Mouse (Mus musculus): ENCODE measurements around the gene Trip4. TPM values are rescaled to one million over a fixed set of nuclear protein-coding genes. Genes with fewer than 3 reads are reported as not detected.
"Not testable (repeated sequence)": the region's sequence is repeated elsewhere in the genome, so short reads cannot be mapped to it uniquely, and the experiment has no call there.

The Trip4 gene
- polyA plus RNA-seq, 1 experiment from 2014 or later, result 20.4 TPM

GRCm38 (mm10) chr9:65786885-65787787, 121.5 kb downstream of the Trip4 start:
- 29% methylated on average over 8 of the region's 8 CpGs for WGBS
- H3K9me3 ChIP-seq (replicated peaks; ENCODE audit: low read length), result no peaks in the 10 kb centered on the region
- peak; percentile 72 for DNase-seq (ENCODE audit: low spot score)

GRCm38 (mm10) chr9:65785772-65786368, 122.7 kb downstream of the Trip4 start:
- no peak for TF ChIP-seq CTCF (IDR thresholded peaks at IDR 0.05; ENCODE audit: low read depth)
- Histone ChIP-seq H3K9ac (ENCODE audit: low read depth, low read length) (no peak overlapping the region), H3K27ac (no peak overlapping the region), H3K36me3 (ENCODE audit: insufficient read depth, low read length) (no peaks in the 10 kb centered on the region), H3K4me1 (replicated peaks; ENCODE audit: insufficient read depth, low read length) (0 out of 2 replicates have a peak, but pooled peaks cover 8% of the 10 kb centered on the region), H3K4me3 (replicated peaks; ENCODE audit: low read depth, low read length) (no peak overlapping the region), H3K9me3 (replicated peaks; ENCODE audit: low read length) (no peaks in the 10 kb centered on the region), H3K4me2 (ENCODE audit: low read length) (no peak overlapping the region), H3K27me3 (ENCODE audit: insufficient read depth, low read length) (no peaks in the 10 kb centered on the region)
- WGBS, result 86% methylated on average over 4 of the region's 4 CpGs
- DNase-seq (ENCODE audit: low spot score), result no peak
- no peak for ATAC-seq (replicated peaks; ENCODE audit: low FRiP score, low read depth)

More at GRCm38 (mm10) chr9:65786885-65787787, 121.5 kb downstream of the Trip4 start:
- Histone ChIP-seq H3K4me3 (replicated peaks; ENCODE audit: low read depth, low read length) (no peak overlapping the region), H3K27ac (peak overlapping the region; percentile 55), H3K4me1 (replicated peaks; ENCODE audit: insufficient read depth, low read length) (0 out of 2 replicates have a peak, but pooled peaks cover 10% of the 10 kb centered on the region), H3K36me3 (ENCODE audit: insufficient read depth, low read length) (no peaks in the 10 kb centered on the region), H3K4me2 (ENCODE audit: low read length) (no peak overlapping the region), H3K27me3 (ENCODE audit: insufficient read depth, low read length) (no peaks in the 10 kb centered on the region), H3K9ac (ENCODE audit: low read depth, low read length) (no peak overlapping the region)
- ATAC-seq (replicated peaks; ENCODE audit: low FRiP score, low read depth), result peak; percentile 93
- no peak for TF ChIP-seq CTCF (IDR thresholded peaks at IDR 0.05; ENCODE audit: low read depth)

GRCm38 (mm10) chr9:65779619-65780018, 129.0 kb downstream of the Trip4 start:
- not testable (repeated sequence) for H3K4me3 ChIP-seq (replicated peaks; ENCODE audit: low read depth, low read length); H3K9ac ChIP-seq (ENCODE audit: low read depth, low read length); H3K27ac ChIP-seq; H3K4me1 ChIP-seq (replicated peaks; ENCODE audit: insufficient read depth, low read length); H3K27me3 ChIP-seq (ENCODE audit: insufficient read depth, low read length); ATAC-seq (replicated peaks; ENCODE audit: low FRiP score, low read depth); H3K4me2 ChIP-seq (ENCODE audit: low read length); H3K36me3 ChIP-seq (ENCODE audit: insufficient read depth, low read length); DNase-seq (ENCODE audit: low spot score); H3K9me3 ChIP-seq (replicated peaks; ENCODE audit: low read length)
- WGBS, result 97% methylated on average over 3 of the region's 3 CpGs

Other genes starting within 250 kb of the Trip4 start
- 299 and 305 TPM in 2 replicates for gene Oaz2, start 240.8 kb downstream of the Trip4 start, polyA plus RNA-seq (2015; fragmentation: Nextera tagmentation; extraction: Ambion mirVana)
- gene Zfp609, start 81.2 kb downstream of the Trip4 start, polyA plus RNA-seq (2015; fragmentation: Nextera tagmentation; extraction: Ambion mirVana), result 4.1 and 5.0 TPM in 2 replicates
- 89.5 and 115 TPM in 2 replicates for gene Pclaf, start 18.6 kb downstream of the Trip4 start, polyA plus RNA-seq (2015; fragmentation: Nextera tagmentation; extraction: Ambion mirVana)
- gene Csnk1g1, start 130 bp upstream of the Trip4 start, polyA plus RNA-seq (2015; fragmentation: Nextera tagmentation; extraction: Ambion mirVana), result 8.4 and 9.7 TPM in 2 replicates
- gene Ppib, start 151.4 kb upstream of the Trip4 start, polyA plus RNA-seq (2015; fragmentation: Nextera tagmentation; extraction: Ambion mirVana), result 760 and 789 TPM in 2 replicates
- gene Snx22, start 160.9 kb upstream of the Trip4 start, polyA plus RNA-seq (2015; fragmentation: Nextera tagmentation; extraction: Ambion mirVana), result 1.1 and 1.4 TPM in 2 replicates
- gene Snx1, start 217.8 kb upstream of the Trip4 start, polyA plus RNA-seq (2015; fragmentation: Nextera tagmentation; extraction: Ambion mirVana), result 131 and 141 TPM in 2 replicates
- gene Ciao2a, start 217.8 kb upstream of the Trip4 start, polyA plus RNA-seq (2015; fragmentation: Nextera tagmentation; extraction: Ambion mirVana), result 173 and 186 TPM in 2 replicates
- 8.4 and 8.6 TPM in 2 replicates for gene Dapk2, start 249.4 kb upstream of the Trip4 start, polyA plus RNA-seq (2015; fragmentation: Nextera tagmentation; extraction: Ambion mirVana)